Mouse (Mus musculus) heart, postnatal 14 days (tissue): ENCODE measurements around the gene Epas1. TPM values are rescaled to one million over a fixed set of nuclear protein-coding genes. Genes with fewer than 3 reads are reported as not detected.

Source experiments
- DNase-seq, 2 experiments: peaks; one replicate each; pipeline ENCODE4 v3.0.0; 2021 to 2022
- intact Hi-C: fragments of 180-260 bp; cut with DNase I; formaldehyde crosslinking; loops from one replicate; pipeline ENCODE4 v1.15.1; 2025
- long read RNA-seq, 2 experiments: library from polyadenylated mRNA; stranded (forward); transcript quantifications; one replicate each; pipeline ENCODE4 v2.0.0; 2021
- total RNA-seq, 2 experiments: library from RNA; stranded (reverse); gene quantifications; 2 replicates each; pipeline ENCODE4 v1.2.3; 2021

Gene Epas1
- total RNA-seq = 100 to 1,000 TPM; 259 to 278 TPM
- long read RNA-seq, experiment 1, full-length matches to known transcripts = 74 of 137 reads
- long read RNA-seq, experiment 1, partial matches to known transcripts = 61 of 137 reads
- long read RNA-seq, experiment 1, other reads (novel, unspliced or antisense) = 2 of 137 reads
- long read RNA-seq, experiment 2, full-length matches to known transcripts = 56 of 109 reads
- long read RNA-seq, experiment 2, partial matches to known transcripts = 48 of 109 reads
- long read RNA-seq, experiment 2, other reads (novel, unspliced or antisense) = 5 of 109 reads

GRCm38 (mm10) chr17:86753130-86753821, at the start of gene Epas1:
Epas1 (plus strand) TSS chr17:86753700.
- intact Hi-C loops = loop anchor here (5.0 kb wide), 2 partner anchors 91 to 136 kb away; no protein-coding TSS in a partner anchor
- DNase-seq = peak; percentile 93 to 94

GRCm38 (mm10) chr17:86705236-86705635, 48.3 kb upstream of the Epas1 start:
- peak in 1 of 2 experiments; percentile 18 for DNase-seq

GRCm38 (mm10) chr17:86706467-86706866, 47.0 kb upstream of the Epas1 start:
- no peak for DNase-seq
- intact Hi-C loops = no loop called here

More at GRCm38 (mm10) chr17:86705236-86705635, 48.3 kb upstream of the Epas1 start:
- intact Hi-C loops = no loop called here

- intact Hi-C loops = loop anchor here (5.0 kb wide), 1 partner anchor 38 kb away; no protein-coding TSS in a partner anchor
- no peak for DNase-seq
Measured at GRCm38 (mm10) chr17:86709803-86710202, 43.7 kb upstream of the Epas1 start.

- intact Hi-C loops = loop anchor here (5.0 kb wide), 1 partner anchor 38 kb away; no protein-coding TSS in a partner anchor
Measured at GRCm38 (mm10) chr17:86710379-86710778, 43.1 kb upstream of the Epas1 start.

GRCm38 (mm10) chr17:86711949-86712348, 41.6 kb upstream of the Epas1 start:
- intact Hi-C loops = loop anchor here (5.0 kb wide), 1 partner anchor 40 kb away; no protein-coding TSS in a partner anchor

More at GRCm38 (mm10) chr17:86710379-86710778, 43.1 kb upstream of the Epas1 start:
- no peak for DNase-seq

GRCm38 (mm10) chr17:86712601-86713000, 40.9 kb upstream of the Epas1 start:
- no peak for DNase-seq
- intact Hi-C loops = loop anchor here (5.0 kb wide), 1 partner anchor 40 kb away; no protein-coding TSS in a partner anchor

More at GRCm38 (mm10) chr17:86711949-86712348, 41.6 kb upstream of the Epas1 start:
- DNase-seq = peak; percentile 40 to 52

GRCm38 (mm10) chr17:86713591-86713990, 39.9 kb upstream of the Epas1 start:
- peak; percentile 28 to 44 for DNase-seq
- intact Hi-C loops = loop anchor here (5.0 kb wide), 1 partner anchor 41 kb away; no protein-coding TSS in a partner anchor

GRCm38 (mm10) chr17:86724786-86725415, 28.6 kb upstream of the Epas1 start:
- intact Hi-C loops = no loop called here
- DNase-seq = no peak

- intact Hi-C loops = no loop called here
- peak in 1 of 2 experiments; percentile 27 for DNase-seq
Measured at GRCm38 (mm10) chr17:86726480-86726879, 27.0 kb upstream of the Epas1 start.

GRCm38 (mm10) chr17:86727031-86727430, 26.5 kb upstream of the Epas1 start:
- DNase-seq = no peak
- intact Hi-C loops = no loop called here

- DNase-seq = no peak
- intact Hi-C loops = no loop called here
Measured at GRCm38 (mm10) chr17:86731273-86731672, 22.2 kb upstream of the Epas1 start.

- DNase-seq = peak; percentile 77 to 83
- intact Hi-C loops = no loop called here
Measured at GRCm38 (mm10) chr17:86732024-86732423, 21.5 kb upstream of the Epas1 start.

- intact Hi-C loops = no loop called here
- DNase-seq = no peak
Measured at GRCm38 (mm10) chr17:86732522-86732921, 21.0 kb upstream of the Epas1 start.

- intact Hi-C loops = no loop called here
- DNase-seq = no peak
Measured at GRCm38 (mm10) chr17:86733644-86734043, 19.9 kb upstream of the Epas1 start.

GRCm38 (mm10) chr17:86738477-86738876, 15.0 kb upstream of the Epas1 start:
- intact Hi-C loops = no loop called here
- DNase-seq = peak in 1 of 2 experiments; percentile 40

GRCm38 (mm10) chr17:86743351-86743941, 10.1 kb upstream of the Epas1 start:
- DNase-seq = no peak
- intact Hi-C loops = no loop called here

GRCm38 (mm10) chr17:86744943-86745342, 8.6 kb upstream of the Epas1 start:
- intact Hi-C loops = no loop called here
- DNase-seq = no peak

- intact Hi-C loops = loop anchor here (5.0 kb wide), 2 partner anchors 89 to 134 kb away; no protein-coding TSS in a partner anchor
- DNase-seq = no peak
Measured at GRCm38 (mm10) chr17:86751373-86751871, 2.1 kb upstream of the Epas1 start.
